Mouse (Mus musculus) hindbrain, embryonic 13.5 days (tissue): ENCODE measurements around the gene Nudt4. TPM values are rescaled to one million over a fixed set of nuclear protein-coding genes. Genes with fewer than 3 reads are reported as not detected.

Source experiments
- ATAC-seq: fragments of 200-750 bp; cut with Nextera tagmentation; 2 replicates; pipeline ENCODE4 v1.8.0; 2017; ENCODE audit warnings: moderate TSS enrichment; ENCODE audit not compliant: low FRiP score
- H3K27ac ChIP-seq: fragments of 300-500 bp; sonication (generic); 2 replicates; pipeline ENCODE4 v1.5.1; 2015; ENCODE audit warnings: inconsistent platforms, mild to moderate bottlenecking, moderate library complexity
- H3K27me3 ChIP-seq: fragments of 300-500 bp; sonication (generic); 2 replicates; pipeline ENCODE4 v1.6.1; 2015; ENCODE audit warnings: mild to moderate bottlenecking, inconsistent platforms
- H3K36me3 ChIP-seq: fragments of 300-500 bp; sonication (generic); 2 replicates; pipeline ENCODE4 v1.6.1; 2015; ENCODE audit warnings: mild to moderate bottlenecking, inconsistent platforms
- H3K4me1 ChIP-seq: fragments of 300-500 bp; sonication (generic); replicated peaks from 2 replicates; pipeline ENCODE4 v1.6.1; 2015; ENCODE audit warnings: inconsistent platforms
- H3K4me2 ChIP-seq: fragments of 300-500 bp; sonication (generic); 2 replicates; pipeline ENCODE4 v1.6.1; 2015; ENCODE audit warnings: inconsistent platforms, mild to moderate bottlenecking, moderate library complexity
- H3K4me3 ChIP-seq: fragments of 300-500 bp; sonication (generic); 2 replicates; pipeline ENCODE4 v1.5.1; 2015; ENCODE audit warnings: mild to moderate bottlenecking, inconsistent platforms
- H3K9ac ChIP-seq: fragments of 300-500 bp; sonication (generic); 2 replicates; pipeline ENCODE4 v1.6.1; 2015; ENCODE audit warnings: mild to moderate bottlenecking, inconsistent platforms
- H3K9me3 ChIP-seq: fragments of 300-500 bp; sonication (generic); 2 replicates; pipeline ENCODE4 v1.6.1; 2016; ENCODE audit warnings: inconsistent platforms
- WGBS: fragments of 180-500 bp; shearing (Covaris S2); methylation state at CpG from one replicate; pipeline ENCODE4 v1.1.7; 2015; 5-methylcytosine and 5-hydroxymethylcytosine counted together
- microRNA-seq: library from miRNA; unstranded; fragments of <30 nt; microRNA quantifications from one replicate; pipeline ENCODE4, GENCODE M21; 2016
- polyA plus RNA-seq: library from polyadenylated mRNA; unstranded; fragments of >200 nt; fragmentation: Nextera tagmentation; extraction: Ambion mirVana; gene quantifications from 2 replicates; pipeline ENCODE4 v1.2.1, GENCODE M21; 2015

The Nudt4 gene
- polyA plus RNA-seq, 1 experiment from 2014 or later = 76.5 TPM

DNA sequence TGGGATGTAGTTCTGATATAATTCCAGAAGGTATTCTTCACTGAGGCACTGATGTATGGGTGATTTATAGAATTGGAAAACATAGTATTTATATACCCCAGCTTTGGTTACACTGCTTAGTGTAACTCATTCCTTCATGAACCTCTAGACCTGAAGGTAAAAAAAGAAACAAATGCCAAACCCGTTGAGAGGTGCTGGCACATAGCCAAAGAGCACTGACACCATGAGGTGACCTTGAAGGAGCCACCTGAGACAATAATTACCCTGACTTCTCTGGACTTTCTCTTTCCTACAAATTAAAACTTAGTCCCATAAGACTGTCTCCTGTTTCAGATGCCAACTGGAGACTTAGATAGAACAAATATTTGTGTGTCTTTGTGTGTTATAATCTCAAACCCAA, 59.6 kb downstream of the Nudt4 start:
- no peak overlapping the region for H3K27ac ChIP-seq
- H3K36me3 ChIP-seq = no peaks in the 10 kb centered on the region
- H3K27me3 ChIP-seq = no peaks in the 10 kb centered on the region
- no peak overlapping the region for H3K4me3 ChIP-seq
- 55% methylated on average over 1 of the region's 1 CpGs for WGBS
- H3K4me2 ChIP-seq = no peak overlapping the region
- no peaks in the 10 kb centered on the region for H3K9me3 ChIP-seq
- H3K9ac ChIP-seq = no peak overlapping the region
- ATAC-seq = no peak
- H3K4me1 ChIP-seq = peaks cover 12% of the 10 kb centered on the region

DNA sequence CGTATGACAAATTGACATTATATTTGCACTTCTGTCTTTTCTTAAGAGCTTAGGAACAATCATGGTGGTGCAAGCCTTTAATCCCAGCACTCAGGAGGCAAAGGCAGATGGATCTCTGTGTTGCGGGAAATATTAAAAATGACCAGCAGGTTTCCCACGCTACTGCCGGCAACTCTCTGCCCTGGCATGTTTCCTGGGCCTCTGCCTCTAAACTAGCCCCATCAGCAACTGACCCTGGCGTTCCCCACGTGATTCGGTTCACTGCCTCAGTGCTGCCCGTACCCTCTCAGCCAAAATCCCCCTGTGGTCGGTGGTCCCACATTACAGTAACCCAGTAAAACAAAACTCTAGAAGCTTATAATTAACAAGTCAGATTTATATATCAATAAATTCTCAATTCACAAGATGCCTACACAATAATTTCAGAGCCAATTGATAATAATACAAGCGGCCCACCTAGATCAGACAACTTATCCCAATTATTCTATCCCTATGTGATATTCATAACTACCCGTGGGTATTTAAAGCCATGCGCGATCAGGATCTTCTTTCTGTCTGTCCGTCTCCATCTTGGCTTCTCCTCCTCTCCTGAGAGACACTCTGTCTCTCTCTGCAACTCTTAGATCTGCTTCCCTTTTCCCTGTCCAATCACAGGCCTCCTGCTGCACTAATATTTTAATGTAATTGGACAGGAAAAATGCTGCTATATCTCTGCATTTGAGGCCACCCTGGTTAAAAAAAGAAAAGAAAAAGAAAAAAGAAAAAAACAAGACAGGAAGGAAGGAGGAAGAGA, 60.3 kb downstream of the Nudt4 start:
- Histone ChIP-seq H3K4me2 (no peak overlapping the region), H3K27ac (no peak overlapping the region), H3K9ac (no peak overlapping the region), H3K9me3 (no peaks in the 10 kb centered on the region), H3K4me1 (peaks cover 12% of the 10 kb centered on the region), H3K27me3 (no peaks in the 10 kb centered on the region), H3K36me3 (no peaks in the 10 kb centered on the region), H3K4me3 (no peak overlapping the region)
- ATAC-seq = no peak
- WGBS = 86% methylated on average over 14 of the region's 14 CpGs

DNA sequence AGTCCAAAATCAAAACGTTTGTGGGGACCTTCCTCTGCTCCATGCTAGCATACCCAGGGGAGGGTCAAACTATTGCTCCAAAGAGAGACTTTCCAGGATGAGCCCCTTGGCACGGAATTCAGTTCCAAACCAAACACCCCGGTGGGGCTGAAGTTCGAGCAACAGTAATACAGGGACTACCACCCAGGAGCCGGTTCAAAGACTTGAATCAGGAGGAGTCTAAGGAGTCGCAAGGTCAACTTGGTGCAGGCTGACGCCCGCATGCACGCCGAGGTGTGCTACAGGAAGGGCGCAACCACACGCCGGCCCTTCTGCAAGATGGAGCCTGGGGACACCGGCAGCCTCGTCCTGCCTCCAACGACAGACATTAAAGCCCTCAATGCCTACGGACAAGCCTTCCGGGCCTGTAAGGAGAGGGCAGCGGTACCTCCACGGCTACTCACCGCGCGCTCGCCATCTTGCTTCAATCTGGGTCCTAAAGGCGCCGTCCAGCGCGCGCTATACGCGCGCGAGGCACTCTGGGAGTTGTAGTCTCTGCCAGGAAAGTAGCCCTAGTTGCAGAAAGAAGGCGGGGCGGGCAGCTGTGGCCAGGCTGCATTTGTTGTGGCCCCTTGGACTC, 62.4 kb downstream of the Nudt4 start, which contains the start of gene Mrpl42:
Mrpl42 (minus strand) TSS at position 478 of the 619 bp plus-strand sequence.
- Histone ChIP-seq H3K4me1 (peaks cover 12% of the 10 kb centered on the region), H3K27ac (peak within 1 kb of the TSS; percentile 92), H3K9me3 (no peaks in the 10 kb centered on the region), H3K4me2 (peak within 1 kb of the TSS; percentile 61), H3K36me3 (peaks cover 12% of the 10 kb centered on the region), H3K27me3 (no peaks in the 10 kb centered on the region), H3K9ac (peak within 1 kb of the TSS; percentile 86), H3K4me3 (peak within 1 kb of the TSS; percentile 82)
- WGBS = under 1% methylated on average over 35 of the region's 35 CpGs
- peak; percentile 97 for ATAC-seq

DNA sequence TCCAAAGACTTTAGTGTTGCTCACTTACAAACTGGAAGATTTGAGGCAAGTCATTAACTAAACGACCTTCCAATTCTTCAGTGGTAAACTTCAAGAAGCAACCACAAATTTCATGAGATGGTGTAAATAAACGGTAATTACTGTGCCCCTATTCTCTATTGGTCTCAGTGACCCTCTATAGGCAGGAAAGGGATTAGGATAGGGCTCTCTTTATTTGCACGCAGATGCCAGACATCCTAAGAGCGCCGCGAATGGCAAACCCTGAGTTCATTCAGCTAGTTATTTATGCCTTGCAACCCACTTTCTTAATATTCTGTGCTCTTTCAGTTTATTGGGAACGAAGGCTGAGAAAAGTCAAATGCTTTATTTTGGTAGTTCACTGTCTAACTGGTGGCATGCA, 62.9 kb downstream of the Nudt4 start:
- peak overlapping the region; percentile 61 for H3K4me2 ChIP-seq
- peaks cover 12% of the 10 kb centered on the region for H3K4me1 ChIP-seq
- H3K4me3 ChIP-seq = peak overlapping the region; percentile 82
- no peaks in the 10 kb centered on the region for H3K27me3 ChIP-seq
- H3K9me3 ChIP-seq = no peaks in the 10 kb centered on the region
- ATAC-seq = no peak
- peak overlapping the region; percentile 92 for H3K27ac ChIP-seq
- peak overlapping the region; percentile 86 for H3K9ac ChIP-seq
- peaks cover 13% of the 10 kb centered on the region for H3K36me3 ChIP-seq
- 4% methylated on average over 7 of the region's 7 CpGs for WGBS

Small RNA genes lying within 50 kb of the gene (microRNA-seq; reads per million reads assigned to microRNA genes)
- gene Mir3058 = 6.5 reads per million, percentile 19 among the genes with 10 or more reads in this experiment

Other genes starting within 250 kb of the Nudt4 start
- 10.3 and 11.7 TPM in 2 replicates for gene Cradd, start 240.0 kb downstream of the Nudt4 start, polyA plus RNA-seq
- gene Socs2, start 147.0 kb downstream of the Nudt4 start, polyA plus RNA-seq = 118 and 138 TPM in 2 replicates
- 252 and 268 TPM in 2 replicates for gene Mrpl42, start 62.2 kb downstream of the Nudt4 start, polyA plus RNA-seq
- gene Ube2n, start 49.0 kb downstream of the Nudt4 start, polyA plus RNA-seq = 403 and 411 TPM in 2 replicates
- not detected in 2 replicates for gene Anapc15-ps, start 109.3 kb upstream of the Nudt4 start, polyA plus RNA-seq